Comparison of ENCODE assay signal across 7 mouse cellular contexts in the genomic region with DNA sequence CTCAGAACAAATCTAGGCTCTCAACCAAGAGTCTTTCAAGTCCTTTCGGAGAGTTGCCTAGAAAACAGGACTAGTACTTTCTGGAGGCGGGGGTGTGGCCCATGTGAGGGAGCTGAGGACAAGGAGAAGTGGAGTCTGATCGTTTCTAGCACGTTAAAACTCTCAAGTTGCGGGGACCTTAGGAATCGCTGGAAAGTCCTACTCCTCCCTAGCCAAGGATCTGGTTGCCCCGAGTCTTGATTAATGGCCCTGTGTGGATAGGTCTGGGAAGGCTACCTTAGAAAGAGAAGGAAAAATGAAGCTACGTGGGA. TPM values are rescaled to one million over a fixed set of nuclear protein-coding genes. Genes with fewer than 3 reads are reported as not detected.
DNase-seq lines count a peak whose midpoint lies in the region; ATAC-seq lines count a peak whose summit lies in the region.

No protein-coding gene starts in this region.

- 4% methylated on average over 8 of the region's 8 CpGs for WGBS in heart, embryonic 11.5 days (ENCODE audit: insufficient replicate concordance)
- WGBS in limb, embryonic 13.5 days = 3% methylated on average over 8 of the region's 8 CpGs
- WGBS in stomach, embryonic 14.5 days = 2% methylated on average over 8 of the region's 8 CpGs

- no peak for ATAC-seq in heart, embryonic 11.5 days (replicated peaks; ENCODE audit: insufficient number of reproducible peaks, low FRiP score, low TSS enrichment)
- no peak for ATAC-seq in limb, embryonic 13.5 days (ENCODE audit: low FRiP score, low read depth)
- ATAC-seq in stomach, embryonic 14.5 days (ENCODE audit: insufficient number of reproducible peaks, insufficient read depth, low FRiP score, low read depth) = no peak; the same call in 1 of the 2 replicates

- H3K9ac ChIP-seq in heart, embryonic 11.5 days (ENCODE audit: low read depth, low read length) = no peak overlapping the region
- H3K9ac ChIP-seq in limb, embryonic 13.5 days = no peak overlapping the region
- peak overlapping the region; percentile 93; the same call in 1 of the 2 replicates for H3K9ac ChIP-seq in stomach, embryonic 14.5 days (replicated peaks; ENCODE audit: low read depth, low read length)

- H3K4me3 ChIP-seq in heart, embryonic 11.5 days (ENCODE audit: low read depth, low read length) = peak overlapping the region; percentile 53
- peak overlapping the region; percentile 57 for H3K4me3 ChIP-seq in limb, embryonic 13.5 days
- peak overlapping the region; percentile 79 for H3K4me3 ChIP-seq in stomach, embryonic 14.5 days (ENCODE audit: low read depth, low read length)

- peaks cover 32% of the 10 kb centered on the region for H3K4me1 ChIP-seq in heart, embryonic 11.5 days (ENCODE audit: control insufficient read depth, insufficient read depth, low read length)
- H3K4me1 ChIP-seq in limb, embryonic 13.5 days = peaks cover 70% of the 10 kb centered on the region
- H3K4me1 ChIP-seq in stomach, embryonic 14.5 days (ENCODE audit: control insufficient read depth, insufficient read depth, low read length) = peaks cover 36% of the 10 kb centered on the region

- H3K36me3 ChIP-seq in heart, embryonic 11.5 days (ENCODE audit: control insufficient read depth, insufficient read depth, low read length) = no peaks in the 10 kb centered on the region
- 0 out of 2 replicates have a peak, but pooled peaks cover 4% of the 10 kb centered on the region for H3K36me3 ChIP-seq in limb, embryonic 13.5 days
- peaks cover 19% of the 10 kb centered on the region; the same call in 1 of the 2 replicates for H3K36me3 ChIP-seq in stomach, embryonic 14.5 days (ENCODE audit: control insufficient read depth, insufficient read depth, low read length)

- H3K27me3 ChIP-seq in heart, embryonic 11.5 days (ENCODE audit: control insufficient read depth, insufficient read depth, low read length) = peaks cover 91% of the 10 kb centered on the region
- peaks cover 92% of the 10 kb centered on the region for H3K27me3 ChIP-seq in limb, embryonic 13.5 days
- H3K27me3 ChIP-seq in stomach, embryonic 14.5 days (ENCODE audit: control insufficient read depth, insufficient read depth, low read length) = no peaks in the 10 kb centered on the region

- peak; percentile 48 to 60 for DNase-seq in urinary bladder, adult 18-20 months (ENCODE audit: low spot score in 2 of 2)
- DNase-seq in urinary bladder, adult 2 months (ENCODE audit: low spot score) = no peak
- no peak for DNase-seq in frontal cortex, adult 2 months (ENCODE audit: extremely low spot score in 1 of 2, low spot score in 1 of 2)
- no peak for DNase-seq in cerebellum, postnatal 4 days (ENCODE audit: low spot score in 2 of 2)

- peak overlapping the region; percentile 86 for H3K4me2 ChIP-seq in heart, embryonic 11.5 days
- H3K4me2 ChIP-seq in limb, embryonic 13.5 days (replicated peaks) = peak overlapping the region; percentile 97
- H3K4me2 ChIP-seq in stomach, embryonic 14.5 days (replicated peaks; ENCODE audit: low read depth, low read length) = peak overlapping the region; percentile 83

- 0 out of 2 replicates have a peak overlapping the region, but pooled peaks have one; percentile 16 for H3K27ac ChIP-seq in heart, embryonic 11.5 days (ENCODE audit: low read depth, low read length)
- no peak overlapping the region for H3K27ac ChIP-seq in limb, embryonic 13.5 days
- peak overlapping the region; percentile 98 for H3K27ac ChIP-seq in stomach, embryonic 14.5 days (ENCODE audit: low read length)

- no peaks in the 10 kb centered on the region for H3K9me3 ChIP-seq in heart, embryonic 11.5 days (replicated peaks; ENCODE audit: control insufficient read depth, low read length)
- H3K9me3 ChIP-seq in limb, embryonic 13.5 days = no peaks in the 10 kb centered on the region
- no peaks in the 10 kb centered on the region for H3K9me3 ChIP-seq in stomach, embryonic 14.5 days (ENCODE audit: control insufficient read depth, low read depth, low read length)

RNA-seq across cellular contexts. Expression of a gene that starts 6.0 kb away (rescaled TPM):
- 176 and 335 TPM in 2 replicates for polyA plus RNA-seq in urinary bladder, adult 2 months (2012; rRNA removed)
- 28.9 and 31.5 TPM in 2 replicates for polyA plus RNA-seq in heart, embryonic 11.5 days (2014; fragmentation: Nextera tagmentation; extraction: Ambion mirVana)
- 25.8 and 29.3 TPM in 2 replicates for polyA plus RNA-seq in limb, embryonic 13.5 days (2015; fragmentation: Nextera tagmentation; extraction: Ambion mirVana)
- 178 and 189 TPM in 2 replicates for polyA plus RNA-seq in stomach, embryonic 14.5 days (2014; fragmentation: Nextera tagmentation; extraction: Ambion mirVana)
- polyA plus RNA-seq in frontal cortex, adult 2 months (2012; rRNA removed) = 68.8 and 69.8 TPM in 2 replicates

RNA-seq across cellular contexts. Expression of a gene that starts 24.3 kb away (rescaled TPM):
- polyA plus RNA-seq in urinary bladder, adult 2 months (2012; rRNA removed) = 39.4 and 46.5 TPM in 2 replicates
- polyA plus RNA-seq in heart, embryonic 11.5 days (2014; fragmentation: Nextera tagmentation; extraction: Ambion mirVana) = 33.3 and 34.1 TPM in 2 replicates
- 49.2 and 54.5 TPM in 2 replicates for polyA plus RNA-seq in limb, embryonic 13.5 days (2015; fragmentation: Nextera tagmentation; extraction: Ambion mirVana)
- polyA plus RNA-seq in stomach, embryonic 14.5 days (2014; fragmentation: Nextera tagmentation; extraction: Ambion mirVana) = 41.5 and 41.6 TPM in 2 replicates
- 58.4 and 62.8 TPM in 2 replicates for polyA plus RNA-seq in frontal cortex, adult 2 months (2012; rRNA removed)

RNA-seq across cellular contexts. Expression of a gene that starts 25.7 kb away (rescaled TPM):
- 0.43 and 0.67 TPM in 2 replicates for polyA plus RNA-seq in urinary bladder, adult 2 months (2012; rRNA removed)
- 1.6 and 2.1 TPM in 2 replicates for polyA plus RNA-seq in heart, embryonic 11.5 days (2014; fragmentation: Nextera tagmentation; extraction: Ambion mirVana)
- polyA plus RNA-seq in limb, embryonic 13.5 days (2015; fragmentation: Nextera tagmentation; extraction: Ambion mirVana) = not detected in 2 replicates
- polyA plus RNA-seq in stomach, embryonic 14.5 days (2014; fragmentation: Nextera tagmentation; extraction: Ambion mirVana) = 0.53 and 1.9 TPM in 2 replicates
- 0.25 TPM in 1 of 2 replicates, not detected in the other for polyA plus RNA-seq in frontal cortex, adult 2 months (2012; rRNA removed)

Comparison
In these comparisons a context has a peak if more than half of its experiments do, and no peak if none do; other contexts are left out.
1. DNase-seq: peak in urinary bladder, adult 18-20 months (2 of 2); none in urinary bladder, adult 2 months (single experiment), frontal cortex, adult 2 months (0 of 2) and cerebellum, postnatal 4 days (0 of 2).
2. Peak in every context shown above with its lines, with median percentiles within 50 percentile points of each other: H3K4me2 ChIP-seq and H3K4me3 ChIP-seq.